Mouse (Mus musculus) G1E (cell line): ENCODE results near the gene Kcnma1.

Experiments used
- CTCF ChIP-seq: IDR thresholded peaks from 2 replicates; pipeline ENCODE4 v1.5.1; 2012; ENCODE audit warnings: low read depth, low read length, inconsistent platforms, mixed read lengths
- GATA1 ChIP-seq: IDR thresholded peaks from 2 replicates; pipeline ENCODE4 v1.6.1; 2012; ENCODE audit warnings: borderline replicate concordance, low read length, inconsistent platforms, mixed read lengths
- GATA2 ChIP-seq: IDR thresholded peaks from 2 replicates; pipeline ENCODE4 v1.6.1; 2012; ENCODE audit warnings: low read depth, low read length, inconsistent platforms, borderline replicate concordance
- POLR2AphosphoS5 ChIP-seq: IDR thresholded peaks from 2 replicates; pipeline ENCODE4 v1.6.1; 2012; ENCODE audit warnings: low read depth, low read length, inconsistent platforms; ENCODE audit not compliant: insufficient replicate concordance
- TAL1 ChIP-seq: conservative IDR thresholded peaks from 2 replicates; pipeline ENCODE4 v1.6.1; 2012; ENCODE audit warnings: low read depth, low read length, inconsistent platforms, mixed read lengths

GRCm38 (mm10) chr14:24020718-24021117, 6.4 kb upstream of the Kcnma1 start:
- TF ChIP-seq CTCF (no peak), GATA1 (no peak), TAL1 (no peak), POLR2AphosphoS5 (no peak), GATA2 (no peak)
